Mouse (Mus musculus): ENCODE results near the gene Nipsnap2. TPM values are rescaled to one million over a fixed set of nuclear protein-coding genes. Genes with fewer than 3 reads are reported as not detected.
"Not testable (repeated sequence)": the region's sequence is repeated elsewhere in the genome, so short reads cannot be mapped to it uniquely, and the experiment has no call there.

Nipsnap2 gene
- polyA plus RNA-seq, 1 experiment from 2014 or later = 79.0 TPM

GRCm38 (mm10) chr5:129787818-129788593 is 63.1 kb downstream of the Nipsnap2 start:
- Histone ChIP-seq H3K27me3 (no peaks in the 10 kb centered on the region), H3K9me3 (no peaks in the 10 kb centered on the region), H3K4me1 (peaks cover 20% of the 10 kb centered on the region), H3K4me3 (replicated peaks) (peak overlapping the region; percentile 93), H3K27ac (peak overlapping the region; percentile 82; the same call in 1 of the 2 replicates), H3K36me3 (replicated peaks) (peaks cover 42% of the 10 kb centered on the region), H3K4me2 (peak overlapping the region; percentile 78), H3K9ac (peak overlapping the region; percentile 89)
- no peak for ATAC-seq (ENCODE audit: low FRiP score)
- 15% methylated on average over 11 of the region's 11 CpGs for WGBS

- H3K9me3 ChIP-seq; H3K27me3 ChIP-seq; ATAC-seq (ENCODE audit: low FRiP score); H3K9ac ChIP-seq; H3K4me2 ChIP-seq; H3K4me3 ChIP-seq (replicated peaks); H3K27ac ChIP-seq: not testable (repeated sequence)
- peaks cover 20% of the 10 kb centered on the region for H3K4me1 ChIP-seq
- peaks cover 57% of the 10 kb centered on the region for H3K36me3 ChIP-seq (replicated peaks)
- WGBS = 96% methylated on average over 7 of the region's 8 CpGs
These were observed 65.7 kb downstream of the Nipsnap2 start for GRCm38 (mm10) chr5:129790591-129790990.

Other genes starting within 250 kb of the Nipsnap2 start
- 62.8 and 65.6 TPM in 2 replicates for gene Sfswap, start 223.8 kb upstream of the Nipsnap2 start, polyA plus RNA-seq (2016; fragmentation: Nextera tagmentation; extraction: Ambion mirVana)
- 8.4 and 10.4 TPM in 2 replicates for gene Mmp17, start 140.9 kb upstream of the Nipsnap2 start, polyA plus RNA-seq (2016; fragmentation: Nextera tagmentation; extraction: Ambion mirVana)
- 5.6 and 6.3 TPM in 2 replicates for gene Zfp11, start 55.0 kb upstream of the Nipsnap2 start, polyA plus RNA-seq (2016; fragmentation: Nextera tagmentation; extraction: Ambion mirVana)
- gene Sept14, start 16.6 kb upstream of the Nipsnap2 start, polyA plus RNA-seq (2016; fragmentation: Nextera tagmentation; extraction: Ambion mirVana) = not detected in 2 replicates
- 160 and 166 TPM in 2 replicates for gene Mrps17, start 9.6 kb upstream of the Nipsnap2 start, polyA plus RNA-seq (2016; fragmentation: Nextera tagmentation; extraction: Ambion mirVana)
- gene Psph, start 62.4 kb downstream of the Nipsnap2 start, polyA plus RNA-seq (2016; fragmentation: Nextera tagmentation; extraction: Ambion mirVana) = 42.8 and 47.3 TPM in 2 replicates
- 47.0 and 49.2 TPM in 2 replicates for gene Sumf2, start 121.9 kb downstream of the Nipsnap2 start, polyA plus RNA-seq (2016; fragmentation: Nextera tagmentation; extraction: Ambion mirVana)
- gene Chchd2, start 162.4 kb downstream of the Nipsnap2 start, polyA plus RNA-seq (2016; fragmentation: Nextera tagmentation; extraction: Ambion mirVana) = 756 and 796 TPM in 2 replicates
- 6.2 and 7.0 TPM in 2 replicates for gene Zbed5, start 170.7 kb downstream of the Nipsnap2 start, polyA plus RNA-seq (2016; fragmentation: Nextera tagmentation; extraction: Ambion mirVana)
- gene Phkg1, start 173.5 kb downstream of the Nipsnap2 start, polyA plus RNA-seq (2016; fragmentation: Nextera tagmentation; extraction: Ambion mirVana) = 0.23 and 0.32 TPM in 2 replicates
- gene Nupr1l, start 183.5 kb downstream of the Nipsnap2 start, polyA plus RNA-seq (2016; fragmentation: Nextera tagmentation; extraction: Ambion mirVana) = 6.2 and 6.9 TPM in 2 replicates
- gene Vkorc1l1, start 216.9 kb downstream of the Nipsnap2 start, polyA plus RNA-seq (2016; fragmentation: Nextera tagmentation; extraction: Ambion mirVana) = 41.2 and 41.3 TPM in 2 replicates